Mouse (Mus musculus): ENCODE data around the gene Rnf6. TPM values are rescaled to one million over a fixed set of nuclear protein-coding genes. Genes with fewer than 3 reads are reported as not detected.

The Rnf6 gene
- polyA plus RNA-seq, 1 experiment, result 27.6 TPM

- no peaks in the 10 kb centered on the region for H3K36me3 ChIP-seq (ENCODE audit: control insufficient read depth, insufficient read depth, low read length)
- TF ChIP-seq POLR2A (IDR thresholded peaks at IDR 0.05; ENCODE audit: control insufficient read depth, low read depth, low read length), result no peak
- TF ChIP-seq CTCF (IDR thresholded peaks at IDR 0.05; ENCODE audit: control insufficient read depth, insufficient read depth, insufficient replicate concordance, low read depth, low read length), result no peak
- H3K27ac ChIP-seq (ENCODE audit: control insufficient read depth, insufficient read depth, low read depth, low read length), result no peak overlapping the region
- H3K27me3 ChIP-seq (ENCODE audit: control insufficient read depth, insufficient read depth, low read length), result no peaks in the 10 kb centered on the region
- H3K4me1 ChIP-seq (ENCODE audit: control insufficient read depth, insufficient read depth, low read length), result peaks cover 3% of the 10 kb centered on the region
- H3K4me3 ChIP-seq (ENCODE audit: control insufficient read depth, low read depth, low read length), result no peak overlapping the region
These were observed 8.7 kb upstream of the Rnf6 start for GRCm38 (mm10) chr5:146229869-146230650.

GRCm38 (mm10) chr5:146227496-146227895 lies 6.1 kb upstream of the Rnf6 start:
- Histone ChIP-seq H3K27me3 (ENCODE audit: control insufficient read depth, insufficient read depth, low read length) (no peaks in the 10 kb centered on the region), H3K4me3 (ENCODE audit: control insufficient read depth, low read depth, low read length) (no peak overlapping the region)
- no peak for TF ChIP-seq POLR2A (IDR thresholded peaks at IDR 0.05; ENCODE audit: control insufficient read depth, low read depth, low read length)
- TF ChIP-seq CTCF (IDR thresholded peaks at IDR 0.05; ENCODE audit: control insufficient read depth, insufficient read depth, insufficient replicate concordance, low read depth, low read length), result no peak

GRCm38 (mm10) chr5:146223786-146224185 lies 2.4 kb upstream of the Rnf6 start:
- TF ChIP-seq POLR2A (IDR thresholded peaks at IDR 0.05; ENCODE audit: control insufficient read depth, low read depth, low read length) (no peak), CTCF (IDR thresholded peaks at IDR 0.05; ENCODE audit: control insufficient read depth, insufficient read depth, insufficient replicate concordance, low read depth, low read length) (no peak)
- Histone ChIP-seq H3K27ac (ENCODE audit: control insufficient read depth, insufficient read depth, low read depth, low read length) (no peak overlapping the region), H3K4me3 (ENCODE audit: control insufficient read depth, low read depth, low read length) (no peak overlapping the region), H3K27me3 (ENCODE audit: control insufficient read depth, insufficient read depth, low read length) (no peaks in the 10 kb centered on the region), H3K4me1 (ENCODE audit: control insufficient read depth, insufficient read depth, low read length) (no peaks in the 10 kb centered on the region), H3K36me3 (ENCODE audit: control insufficient read depth, insufficient read depth, low read length) (no peaks in the 10 kb centered on the region)

More at GRCm38 (mm10) chr5:146227496-146227895, 6.1 kb upstream of the Rnf6 start:
- Histone ChIP-seq H3K4me1 (ENCODE audit: control insufficient read depth, insufficient read depth, low read length) (peaks cover 3% of the 10 kb centered on the region), H3K27ac (ENCODE audit: control insufficient read depth, insufficient read depth, low read depth, low read length) (no peak overlapping the region), H3K36me3 (ENCODE audit: control insufficient read depth, insufficient read depth, low read length) (no peaks in the 10 kb centered on the region)

- no peak for TF ChIP-seq CTCF (IDR thresholded peaks at IDR 0.05; ENCODE audit: control insufficient read depth, insufficient read depth, insufficient replicate concordance, low read depth, low read length)
- no peak for TF ChIP-seq POLR2A (IDR thresholded peaks at IDR 0.05; ENCODE audit: control insufficient read depth, low read depth, low read length)
- Histone ChIP-seq H3K27ac (ENCODE audit: control insufficient read depth, insufficient read depth, low read depth, low read length) (peak overlapping the region; percentile 96), H3K4me3 (ENCODE audit: control insufficient read depth, low read depth, low read length) (peak overlapping the region; percentile 94; the same call in 1 of the 2 replicates), H3K27me3 (ENCODE audit: control insufficient read depth, insufficient read depth, low read length) (no peaks in the 10 kb centered on the region), H3K36me3 (ENCODE audit: control insufficient read depth, insufficient read depth, low read length) (no peaks in the 10 kb centered on the region), H3K4me1 (ENCODE audit: control insufficient read depth, insufficient read depth, low read length) (no peaks in the 10 kb centered on the region)
These were observed 367 bp upstream of the Rnf6 start for GRCm38 (mm10) chr5:146221722-146222121.

GRCm38 (mm10) chr5:146220501-146220878 lies 865 bp downstream of the Rnf6 start:
- no peaks in the 10 kb centered on the region for H3K27me3 ChIP-seq (ENCODE audit: control insufficient read depth, insufficient read depth, low read length)
- H3K4me1 ChIP-seq (ENCODE audit: control insufficient read depth, insufficient read depth, low read length), result no peaks in the 10 kb centered on the region
- no peaks in the 10 kb centered on the region for H3K36me3 ChIP-seq (ENCODE audit: control insufficient read depth, insufficient read depth, low read length)
- peak overlapping the region; percentile 86 for H3K4me3 ChIP-seq (ENCODE audit: control insufficient read depth, low read depth, low read length)
- no peak for TF ChIP-seq POLR2A (IDR thresholded peaks at IDR 0.05; ENCODE audit: control insufficient read depth, low read depth, low read length)
- TF ChIP-seq CTCF (IDR thresholded peaks at IDR 0.05; ENCODE audit: control insufficient read depth, insufficient read depth, insufficient replicate concordance, low read depth, low read length), result no peak
- peak overlapping the region; percentile 80 for H3K27ac ChIP-seq (ENCODE audit: control insufficient read depth, insufficient read depth, low read depth, low read length)

- no peaks in the 10 kb centered on the region for H3K4me1 ChIP-seq (ENCODE audit: control insufficient read depth, insufficient read depth, low read length)
- no peak overlapping the region for H3K27ac ChIP-seq (ENCODE audit: control insufficient read depth, insufficient read depth, low read depth, low read length)
- no peak overlapping the region for H3K4me3 ChIP-seq (ENCODE audit: control insufficient read depth, low read depth, low read length)
- H3K27me3 ChIP-seq (ENCODE audit: control insufficient read depth, insufficient read depth, low read length), result no peaks in the 10 kb centered on the region
- no peak for TF ChIP-seq POLR2A (IDR thresholded peaks at IDR 0.05; ENCODE audit: control insufficient read depth, low read depth, low read length)
- no peak for TF ChIP-seq CTCF (IDR thresholded peaks at IDR 0.05; ENCODE audit: control insufficient read depth, insufficient read depth, insufficient replicate concordance, low read depth, low read length)
- H3K36me3 ChIP-seq (ENCODE audit: control insufficient read depth, insufficient read depth, low read length), result no peaks in the 10 kb centered on the region; the same call in none of the 2 replicates
These were observed 15.8 kb downstream of the Rnf6 start for GRCm38 (mm10) chr5:146205537-146205936.

GRCm38 (mm10) chr5:146203921-146204320 lies 17.4 kb downstream of the Rnf6 start:
- TF ChIP-seq POLR2A (IDR thresholded peaks at IDR 0.05; ENCODE audit: control insufficient read depth, low read depth, low read length) (no peak), CTCF (IDR thresholded peaks at IDR 0.05; ENCODE audit: control insufficient read depth, insufficient read depth, insufficient replicate concordance, low read depth, low read length) (no peak)
- Histone ChIP-seq H3K27ac (ENCODE audit: control insufficient read depth, insufficient read depth, low read depth, low read length) (no peak overlapping the region), H3K27me3 (ENCODE audit: control insufficient read depth, insufficient read depth, low read length) (no peaks in the 10 kb centered on the region), H3K4me1 (ENCODE audit: control insufficient read depth, insufficient read depth, low read length) (no peaks in the 10 kb centered on the region), H3K36me3 (ENCODE audit: control insufficient read depth, insufficient read depth, low read length) (no peaks in the 10 kb centered on the region; the same call in 1 of the 2 replicates), H3K4me3 (ENCODE audit: control insufficient read depth, low read depth, low read length) (no peak overlapping the region)
